8 mouse cellular contexts compared by ENCODE assay signal in genomic region chr8:122906463-122907021, GRCm38 (mm10). TPM values are rescaled to one million over a fixed set of nuclear protein-coding genes. Genes with fewer than 3 reads are reported as not detected.
DNase-seq lines count a peak whose midpoint lies in the region; ATAC-seq and TF ChIP-seq lines count a peak whose summit lies in the region.

No protein-coding gene starts in this region.

- TF ChIP-seq CTCF in G1E (IDR thresholded peaks at IDR 0.05; ENCODE audit: low read depth, low read length), result peak; percentile 80
- TF ChIP-seq CTCF in forebrain, postnatal 0 days (IDR thresholded peaks at IDR 0.05; ENCODE audit: low read depth), result peak; percentile 93

- H3K27me3 ChIP-seq in G1E (ENCODE audit: insufficient read depth, low read length), result no peaks in the 10 kb centered on the region
- no peaks in the 10 kb centered on the region for H3K27me3 ChIP-seq in forebrain, postnatal 0 days (ENCODE audit: insufficient read depth, low read length)
- no peaks in the 10 kb centered on the region for H3K27me3 ChIP-seq in lung, embryonic 16.5 days (ENCODE audit: control insufficient read depth, insufficient read depth, low read depth, low read length)

- H3K4me2 ChIP-seq in forebrain, postnatal 0 days (ENCODE audit: low read depth), result no peak overlapping the region
- H3K4me2 ChIP-seq in lung, embryonic 16.5 days (ENCODE audit: low read depth, low read length), result no peak overlapping the region

- no peaks in the 10 kb centered on the region for H3K9me3 ChIP-seq in G1E (replicated peaks)
- no peaks in the 10 kb centered on the region for H3K9me3 ChIP-seq in forebrain, postnatal 0 days (ENCODE audit: low read length)
- no peaks in the 10 kb centered on the region for H3K9me3 ChIP-seq in lung, embryonic 16.5 days (ENCODE audit: control insufficient read depth, low read length)

- no peak overlapping the region for H3K9ac ChIP-seq in forebrain, postnatal 0 days
- H3K9ac ChIP-seq in lung, embryonic 16.5 days (ENCODE audit: low read length), result no peak overlapping the region

- peak; percentile 34 for ATAC-seq in G1E (ENCODE audit: extremely low read depth, insufficient number of reproducible peaks, low FRiP score, poor library complexity, severe bottlenecking)
- ATAC-seq in forebrain, postnatal 0 days, result peak; percentile 93
- peak; percentile 89 for ATAC-seq in lung, embryonic 16.5 days (ENCODE audit: low read depth)

- H3K36me3 ChIP-seq in G1E (replicated peaks), result peaks cover 94% of the 10 kb centered on the region
- peaks cover 15% of the 10 kb centered on the region for H3K36me3 ChIP-seq in forebrain, postnatal 0 days (ENCODE audit: insufficient read depth)
- H3K36me3 ChIP-seq in lung, embryonic 16.5 days (ENCODE audit: control insufficient read depth, insufficient read depth, low read length), result peaks cover 18% of the 10 kb centered on the region

- 34% methylated on average over 6 of the region's 6 CpGs for WGBS in forebrain, postnatal 0 days
- WGBS in lung, embryonic 16.5 days, result 15% methylated on average over 6 of the region's 6 CpGs

- peak; percentile 55 for DNase-seq in G1E (ENCODE audit: low spot score)
- DNase-seq in cerebellum, adult 18-20 months, result peak; percentile 88
- DNase-seq in forebrain, postnatal 0 days, result peak; percentile 93
- peak; percentile 91 for DNase-seq in heart, postnatal 4 days
- DNase-seq in layer of hippocampus, adult 8-10 months (ENCODE audit: low spot score in 2 of 2), result peak; percentile 90 to 92
- DNase-seq in ovary, postnatal 10 days (ENCODE audit: low spot score), result peak; percentile 60
- peak; percentile 71 to 91 for DNase-seq in thymus, postnatal 10 days (ENCODE audit: low spot score in 2 of 2)

- H3K4me1 ChIP-seq in G1E (ENCODE audit: insufficient read depth, low read depth, low read length), result peaks cover 55% of the 10 kb centered on the region
- no peaks in the 10 kb centered on the region for H3K4me1 ChIP-seq in forebrain, postnatal 0 days (ENCODE audit: insufficient read depth)
- peaks cover 7% of the 10 kb centered on the region for H3K4me1 ChIP-seq in lung, embryonic 16.5 days (replicated peaks; ENCODE audit: control insufficient read depth, insufficient read depth, low read length)

- no peak overlapping the region for H3K27ac ChIP-seq in forebrain, postnatal 0 days (ENCODE audit: low read depth, low read length)
- no peak overlapping the region for H3K27ac ChIP-seq in lung, embryonic 16.5 days (ENCODE audit: low read length)

- H3K4me3 ChIP-seq in G1E (ENCODE audit: low read depth, low read length), result no peak overlapping the region
- no peak overlapping the region for H3K4me3 ChIP-seq in forebrain, postnatal 0 days (ENCODE audit: low read depth, low read length)
- no peak overlapping the region for H3K4me3 ChIP-seq in lung, embryonic 16.5 days (ENCODE audit: low read length)

RNA-seq across cellular contexts. Expression of gene Cdh15, which starts 58.8 kb away (rescaled TPM):
- total RNA-seq in G1E (2014; fragmentation: Nextera tagmentation) (not detected in 2 replicates), G1E (2017) (not detected in 2 replicates)
- polyA plus RNA-seq in G1E (2012), result not detected in 2 replicates
- total RNA-seq in forebrain, postnatal 0 days (2014; rRNA removed), result 1.7 and 1.8 TPM in 2 replicates
- polyA plus RNA-seq in forebrain, postnatal 0 days (2015; fragmentation: Nextera tagmentation; extraction: Ambion mirVana), result 2.7 and 3.3 TPM in 2 replicates
- under 1 TPM in 1 of 2 experiments, not detected in 1; 0.16 TPM for total RNA-seq in heart, postnatal 4 days (2021)
- total RNA-seq in layer of hippocampus, adult 8-10 months (2022), result 1 to 10 TPM; 1.0 to 1.3 (median 1.2) TPM
- 0.49 and 1.0 TPM in 2 replicates for polyA plus RNA-seq in lung, embryonic 16.5 days (2015; fragmentation: Nextera tagmentation; extraction: Ambion mirVana)

Comparison
In these comparisons a context has a peak if more than half of its experiments do, and no peak if none do; other contexts are left out.
1. ATAC-seq: peak in every context shown above with its lines; median percentile 93 in forebrain, postnatal 0 days; 89 in lung, embryonic 16.5 days; 34 in G1E.